Mouse (Mus musculus): Measurements from ENCODE around the gene Plekhg1.

Plekhg1 gene

GRCm38 (mm10) chr10:3743069-3743468, 2.9 kb downstream of the Plekhg1 start:
- no peak for DNase-seq (ENCODE audit: low spot score)

- no peak for DNase-seq (ENCODE audit: low spot score)
These were observed 3.7 kb downstream of the Plekhg1 start for GRCm38 (mm10) chr10:3743826-3744225.

- no peak for DNase-seq (ENCODE audit: low spot score)
These were observed 6.8 kb downstream of the Plekhg1 start for GRCm38 (mm10) chr10:3746794-3747518.

GRCm38 (mm10) chr10:3749580-3749979, 9.4 kb downstream of the Plekhg1 start:
- no peak for DNase-seq (ENCODE audit: low spot score)

GRCm38 (mm10) chr10:3761992-3762391, 21.8 kb downstream of the Plekhg1 start:
- no peak for DNase-seq (ENCODE audit: low spot score)

- no peak for DNase-seq (ENCODE audit: low spot score)
These were observed 23.0 kb downstream of the Plekhg1 start for GRCm38 (mm10) chr10:3763199-3763598.

GRCm38 (mm10) chr10:3769131-3769530, 29.0 kb downstream of the Plekhg1 start:
- DNase-seq (ENCODE audit: low spot score): no peak

DNA sequence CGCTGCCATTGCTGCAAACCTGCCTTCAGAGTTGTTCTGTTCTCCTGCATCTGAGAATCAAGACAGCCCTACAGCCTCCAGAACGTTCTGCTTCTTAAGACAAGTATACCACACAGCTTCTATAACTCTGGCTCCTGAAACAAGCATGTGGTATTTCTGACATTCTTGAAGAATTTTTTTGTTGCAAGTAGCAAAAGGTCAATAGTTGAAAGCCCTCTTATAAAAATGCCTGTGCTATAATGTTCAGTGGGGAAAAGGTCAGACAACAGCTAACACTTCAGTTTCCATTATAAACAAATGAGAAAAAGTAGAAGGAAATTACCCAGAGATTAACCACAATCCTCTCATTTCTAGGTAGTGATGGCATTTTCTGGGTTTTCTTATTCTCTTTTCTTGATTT, 34.2 kb downstream of the Plekhg1 start:
- no peak for DNase-seq (ENCODE audit: low spot score)

DNA sequence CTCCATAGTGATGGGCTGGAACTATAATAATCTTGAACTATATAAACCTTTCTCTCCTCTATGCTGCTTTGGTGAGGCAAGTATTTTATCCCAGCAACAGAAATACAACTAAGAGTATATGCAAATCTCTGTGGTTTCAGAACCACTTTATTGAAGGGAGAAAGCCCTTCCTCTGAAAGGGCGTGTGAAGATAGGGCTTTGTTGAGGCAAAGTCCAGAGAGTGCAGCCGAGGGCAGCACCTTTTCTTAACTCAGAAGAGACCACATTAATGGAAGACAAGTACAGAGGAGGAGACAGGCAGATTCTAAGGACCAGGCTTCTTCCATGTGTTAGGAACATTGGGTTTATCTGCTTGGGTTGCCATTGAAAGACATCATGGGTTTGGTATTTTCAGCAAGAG, 36.6 kb downstream of the Plekhg1 start:
- DNase-seq (ENCODE audit: low spot score): no peak

DNA sequence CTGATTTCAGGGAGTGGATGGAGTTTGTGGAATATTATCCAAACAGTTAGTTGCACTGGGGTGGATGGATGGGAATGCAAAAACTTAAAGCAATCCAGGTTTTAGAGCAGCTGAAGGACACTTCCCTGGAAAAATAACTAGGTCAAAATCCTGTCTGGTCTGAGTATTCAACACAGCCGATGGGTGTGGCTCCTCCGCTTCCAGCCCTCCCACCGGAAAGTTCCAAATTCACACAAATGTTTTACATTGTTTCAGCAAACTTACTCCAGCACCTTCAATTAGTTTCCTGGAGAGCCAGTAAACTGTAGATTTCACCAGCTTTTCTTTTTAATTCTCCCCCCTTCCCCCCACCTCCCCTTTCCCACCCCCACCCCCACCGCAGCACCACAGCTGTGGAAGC, 45.2 kb downstream of the Plekhg1 start:
- no peak for DNase-seq (ENCODE audit: low spot score)

DNA sequence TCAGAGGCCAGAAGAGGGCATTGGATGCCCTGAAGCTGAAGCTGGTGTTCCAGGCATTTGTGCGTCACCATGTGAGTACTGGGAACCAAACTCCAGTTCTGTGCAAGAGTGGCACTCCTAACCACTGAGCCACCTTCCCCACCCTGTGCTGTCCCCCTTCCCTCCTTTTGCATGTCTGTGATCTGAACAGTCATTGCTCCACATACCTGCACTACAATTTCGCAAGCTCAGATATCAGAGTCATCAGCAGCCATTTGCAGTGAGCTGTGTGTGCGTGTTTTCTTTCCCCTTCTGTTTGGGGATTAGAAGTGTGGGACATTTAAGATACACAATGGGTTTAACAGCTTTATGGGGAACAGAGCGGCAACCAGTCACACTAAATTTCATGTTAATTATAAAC, 46.4 kb downstream of the Plekhg1 start:
- DNase-seq (ENCODE audit: low spot score): no peak

- DNase-seq (ENCODE audit: low spot score): no peak
These were observed 46.8 kb downstream of the Plekhg1 start for GRCm38 (mm10) chr10:3787006-3787405.

DNA sequence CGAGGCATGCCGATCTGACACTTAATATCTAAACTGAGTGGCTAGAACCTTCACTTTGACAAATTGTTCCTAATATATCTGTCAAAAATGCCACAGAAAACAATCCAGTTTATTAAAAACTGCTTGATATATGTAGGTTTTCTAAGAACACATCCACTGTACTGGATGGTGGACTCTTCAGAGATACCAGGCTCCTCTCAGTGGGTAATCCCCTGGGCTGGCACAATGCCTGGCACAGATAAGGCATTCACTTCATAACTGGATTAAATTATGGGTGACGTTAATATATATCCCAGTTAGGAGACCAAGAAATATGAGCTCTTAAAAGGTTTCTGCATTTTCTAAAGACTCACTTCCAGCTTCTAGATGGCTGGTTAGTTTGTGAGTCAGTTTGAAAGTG, 53.7 kb downstream of the Plekhg1 start:
- DNase-seq (ENCODE audit: low spot score): no peak

GRCm38 (mm10) chr10:3799455-3799854, 59.3 kb downstream of the Plekhg1 start:
- no peak for DNase-seq (ENCODE audit: low spot score)

DNA sequence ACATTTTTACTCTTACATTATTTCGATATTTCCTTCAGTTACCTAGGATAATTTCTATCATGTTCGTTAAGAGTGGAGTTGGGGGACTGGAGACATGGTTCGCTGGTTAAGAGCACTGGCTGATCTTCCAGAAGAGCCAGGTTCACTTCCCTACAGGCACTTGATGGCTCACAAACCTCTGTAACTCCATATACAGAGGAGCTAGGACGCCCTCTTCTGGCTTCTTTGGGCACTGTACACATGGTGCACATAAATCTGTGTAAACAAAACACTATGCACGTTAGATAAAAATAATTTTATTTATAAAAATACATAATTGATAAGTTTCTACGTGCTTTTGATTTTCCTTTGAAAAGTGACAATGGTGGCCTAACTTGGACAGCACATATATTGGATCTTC, 61.1 kb downstream of the Plekhg1 start:
- no peak for DNase-seq (ENCODE audit: low spot score)

GRCm38 (mm10) chr10:3805334-3805733, 65.2 kb downstream of the Plekhg1 start:
- peak; percentile 21 for DNase-seq (ENCODE audit: low spot score)

- DNase-seq (ENCODE audit: low spot score): no peak
These were observed 67.8 kb downstream of the Plekhg1 start for GRCm38 (mm10) chr10:3807980-3808379.

DNA sequence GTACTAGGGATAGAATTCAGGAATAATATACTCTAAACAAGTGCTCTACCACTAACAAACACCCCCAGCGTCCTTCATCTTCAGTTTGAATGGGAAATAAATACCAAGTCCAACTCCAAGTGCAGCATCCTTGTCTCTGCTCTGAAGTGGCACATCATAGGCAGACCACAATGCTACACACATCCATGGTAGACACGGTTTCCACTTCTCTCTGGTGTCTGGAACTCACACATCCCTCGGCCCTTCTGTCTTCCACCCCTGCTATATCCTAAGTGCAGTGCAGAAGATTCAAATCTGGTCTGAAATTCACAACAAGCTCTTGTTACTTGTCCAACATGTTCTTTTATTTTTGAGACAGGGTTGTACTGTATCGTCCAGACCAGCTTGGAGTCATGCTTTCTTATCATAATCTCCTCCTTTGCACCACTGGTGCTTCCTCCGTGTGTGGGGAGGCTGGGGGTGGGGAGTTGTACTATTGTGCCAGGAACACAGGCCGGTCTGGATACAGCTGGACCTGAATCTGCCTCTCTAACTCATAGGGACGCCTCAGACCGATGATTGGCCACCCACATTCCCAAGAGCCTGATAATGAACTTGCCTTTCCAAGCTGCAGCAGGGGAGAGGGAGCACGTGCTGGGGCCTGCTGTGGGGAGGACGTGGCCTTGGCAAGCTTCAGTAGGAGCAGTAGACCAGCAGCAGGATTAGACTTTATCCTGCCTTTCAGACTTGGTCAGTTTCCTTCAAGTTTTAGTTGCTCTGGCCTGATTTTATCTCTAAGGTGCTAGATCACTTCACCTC, 70.5 kb downstream of the Plekhg1 start:
- DNase-seq (ENCODE audit: low spot score): no peak

DNA sequence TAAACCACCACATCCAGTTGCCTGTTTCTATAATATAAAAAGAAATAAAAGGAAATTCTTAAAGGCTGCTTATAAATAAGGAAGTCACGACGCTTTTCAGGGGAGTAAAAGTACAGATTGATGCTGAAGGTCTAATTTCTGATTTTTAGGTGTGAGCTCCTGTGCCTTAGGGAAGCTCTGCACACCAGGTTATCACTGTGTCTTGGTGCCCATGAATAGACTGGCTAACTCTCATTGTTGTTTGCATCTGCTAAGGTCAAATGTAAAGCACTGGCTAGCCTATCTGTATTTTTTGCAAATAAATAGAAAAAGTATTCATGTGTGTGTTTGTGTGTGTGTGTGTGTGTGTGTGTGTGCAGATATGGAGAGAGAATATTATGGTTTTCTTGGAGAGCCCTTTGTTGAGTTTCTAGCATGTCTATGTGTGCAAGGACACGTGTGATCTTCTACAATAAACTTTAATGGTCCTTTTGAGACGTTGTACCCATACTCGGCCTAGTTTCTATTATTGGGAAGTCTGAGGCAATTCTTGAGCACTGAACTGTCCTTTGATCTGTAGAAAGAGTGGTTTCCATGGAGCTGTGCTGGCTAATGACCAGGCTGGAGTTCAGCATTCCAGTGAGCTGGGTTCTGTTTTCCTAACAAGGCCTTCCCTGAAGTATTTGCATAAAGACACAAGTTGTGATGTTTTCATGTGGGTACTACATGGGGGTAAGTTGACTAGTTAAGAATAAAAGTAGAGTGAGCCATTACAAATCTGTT, 79.0 kb downstream of the Plekhg1 start:
- DNase-seq (ENCODE audit: low spot score): peak; percentile 69

- no peak for DNase-seq (ENCODE audit: low spot score)
These were observed 83.7 kb downstream of the Plekhg1 start for GRCm38 (mm10) chr10:3823826-3824225.

DNA sequence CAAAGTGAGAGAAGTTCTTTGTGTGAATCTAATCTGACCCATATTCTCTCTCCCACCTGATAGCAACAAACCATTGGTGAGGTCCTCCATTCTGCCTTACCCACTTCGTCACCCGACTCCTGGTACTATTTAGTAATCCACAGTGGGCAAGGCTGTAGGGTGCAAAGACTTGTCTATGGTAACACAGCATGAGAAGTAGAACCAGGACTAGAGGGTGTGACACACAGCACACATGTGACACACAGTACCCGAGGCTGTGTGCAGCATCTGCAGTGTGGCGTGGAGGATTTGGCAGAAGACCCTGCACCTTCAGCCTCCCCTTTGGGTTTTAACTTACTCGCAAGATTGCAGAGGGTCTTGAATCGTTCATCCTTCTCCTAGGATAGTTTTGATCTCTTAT, 85.9 kb downstream of the Plekhg1 start:
- no peak for DNase-seq (ENCODE audit: low spot score)

- no peak for DNase-seq (ENCODE audit: low spot score)
These were observed 87.2 kb downstream of the Plekhg1 start for GRCm38 (mm10) chr10:3827368-3827767.

DNA sequence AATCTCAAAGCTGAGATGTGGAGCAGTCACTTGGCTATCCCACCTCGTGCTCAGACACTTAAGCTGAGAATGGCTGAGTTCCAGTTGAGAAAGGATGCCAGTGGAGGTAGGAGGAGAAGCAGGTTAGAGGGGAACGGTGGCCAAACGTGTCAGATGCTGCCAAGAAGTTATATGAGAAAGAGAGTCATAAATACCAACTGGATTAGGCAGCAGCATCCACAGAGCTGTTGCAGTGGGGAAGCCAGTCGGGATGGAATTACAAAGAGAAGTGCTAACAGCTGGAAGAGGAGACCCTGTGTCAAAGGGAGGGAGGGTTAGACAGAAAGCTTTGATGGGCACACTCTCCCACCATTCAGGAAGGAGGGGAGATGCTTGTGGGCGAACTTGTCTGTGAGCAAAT, 89.3 kb downstream of the Plekhg1 start:
- DNase-seq (ENCODE audit: low spot score): no peak
